Mouse (Mus musculus) E14TG2a.4 (cell line): Measurements from ENCODE around the gene Slit1.

Source experiments
- H3K27me3 ChIP-seq: 2 replicates; pipeline ENCODE4 v1.6.1; 2014; ENCODE audit warnings: low read length, control low read depth; ENCODE audit not compliant: insufficient read depth
- H3K36me3 ChIP-seq: 2 replicates; pipeline ENCODE4 v1.6.1; 2014; ENCODE audit warnings: low read length, control low read depth; ENCODE audit not compliant: insufficient read depth
- H3K4me1 ChIP-seq: replicated peaks from 2 replicates; pipeline ENCODE4 v1.6.1; 2014; ENCODE audit warnings: low read depth, low read length, control low read depth
- H3K4me3 ChIP-seq: replicated peaks from 2 replicates; pipeline ENCODE4 v1.5.1; 2014; ENCODE audit warnings: mild to moderate bottlenecking, low read length
- H3K9me3 ChIP-seq: 2 replicates; pipeline ENCODE4 v1.6.1; 2014; ENCODE audit warnings: low read length, control low read depth
- CTCF ChIP-seq: conservative IDR thresholded peaks from 2 replicates; pipeline ENCODE4 v1.5.1; 2014; ENCODE audit warnings: low read length
- NANOG ChIP-seq: IDR thresholded peaks from 2 replicates; pipeline ENCODE4 v1.6.1; 2014; ENCODE audit warnings: borderline replicate concordance, low read length, mixed read lengths
- POU5F1 ChIP-seq: IDR thresholded peaks from 2 replicates; pipeline ENCODE4 v1.6.1; 2014; ENCODE audit warnings: low read length, borderline replicate concordance

The Slit1 gene

DNA sequence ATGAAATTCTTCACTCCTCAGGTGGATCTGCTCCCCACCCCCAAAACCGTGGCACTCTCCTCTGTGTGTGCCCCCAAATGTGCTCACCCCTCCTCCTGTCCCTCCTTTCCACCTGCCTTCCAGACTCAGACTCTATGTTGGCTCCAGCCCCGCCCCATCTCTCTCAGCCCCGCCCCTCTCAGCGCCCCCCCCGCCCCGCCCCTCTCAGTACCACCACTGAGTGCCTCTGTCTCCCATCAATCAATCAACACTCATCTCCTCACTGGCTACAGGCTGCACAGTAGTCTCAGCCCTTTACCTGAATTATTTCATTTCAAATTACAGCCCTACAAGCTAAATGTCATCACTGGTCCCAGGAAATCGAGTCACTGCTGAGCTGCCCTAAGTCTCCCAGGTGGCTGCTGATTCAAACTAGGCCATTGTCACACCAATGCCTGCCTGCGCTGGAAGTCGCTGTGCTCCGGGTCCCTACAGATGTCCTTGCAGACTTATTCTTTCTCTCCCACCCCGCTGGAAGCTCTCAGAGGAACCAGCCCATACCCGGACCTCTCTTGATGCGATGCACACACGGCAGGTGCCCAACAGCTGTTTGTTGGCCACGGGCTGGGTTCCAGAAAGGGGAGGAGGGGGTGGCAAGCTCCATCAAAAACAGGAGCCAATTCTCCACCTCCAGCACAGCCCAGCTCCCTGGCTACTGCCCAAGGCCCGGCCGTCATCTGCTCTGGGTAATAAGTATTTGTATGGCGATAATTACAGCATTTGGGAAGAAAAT lies 5.6 kb downstream of the Slit1 start:
- Histone ChIP-seq H3K4me3 (peak overlapping the region; percentile 49), H3K9me3 (no peaks in the 10 kb centered on the region; the same call in 1 of the 2 replicates), H3K4me1 (peaks cover 28% of the 10 kb centered on the region), H3K36me3 (no peaks in the 10 kb centered on the region), H3K27me3 (peaks cover 68% of the 10 kb centered on the region)
- TF ChIP-seq POU5F1 (no peak), NANOG (no peak), CTCF (no peak)

- Histone ChIP-seq H3K27me3 (peaks cover 42% of the 10 kb centered on the region), H3K4me3 (no peak overlapping the region; the same call in 1 of the 2 replicates), H3K9me3 (peaks cover 10% of the 10 kb centered on the region), H3K36me3 (no peaks in the 10 kb centered on the region), H3K4me1 (peaks cover 23% of the 10 kb centered on the region)
- TF ChIP-seq POU5F1 (no peak), CTCF (no peak), NANOG (no peak)
Measured at GRCm38 (mm10) chr19:41734685-41735084, 8.8 kb downstream of the Slit1 start.

- no peak overlapping the region for H3K4me3 ChIP-seq
- no peak for TF ChIP-seq NANOG
Measured at GRCm38 (mm10) chr19:41725491-41725890, 18.0 kb downstream of the Slit1 start.

DNA sequence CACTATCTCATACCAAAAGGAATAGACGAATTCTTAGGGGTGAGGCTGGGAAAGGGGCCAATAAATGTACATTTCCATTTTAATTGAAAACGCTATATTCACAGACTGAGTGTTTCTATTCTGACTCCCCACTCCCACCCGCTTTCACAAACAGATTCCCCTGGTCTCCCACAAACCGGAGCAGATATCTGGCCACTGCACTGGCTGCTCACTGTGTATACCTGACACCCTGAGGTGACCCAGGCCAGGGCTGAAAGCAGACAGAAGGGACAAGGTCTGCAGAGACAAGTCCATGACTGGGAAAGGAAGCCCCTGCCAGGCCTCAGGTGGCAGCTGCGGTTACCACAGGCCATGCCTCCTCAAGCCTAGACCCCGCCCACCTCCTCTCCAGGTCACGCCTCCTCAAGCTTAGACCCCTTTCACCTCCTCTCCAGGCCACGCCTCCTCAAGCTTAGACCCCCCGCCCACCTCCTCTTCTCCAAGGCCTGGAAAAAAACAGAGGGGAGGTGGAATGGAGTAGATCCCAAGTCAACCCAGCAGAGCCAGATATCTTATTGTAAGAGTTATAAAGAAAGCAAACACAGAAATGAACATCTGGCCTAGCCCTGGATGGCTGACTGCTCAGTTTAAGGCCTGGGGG lies 18.5 kb downstream of the Slit1 start:
- TF ChIP-seq CTCF: no peak
- no peak for TF ChIP-seq POU5F1
- TF ChIP-seq NANOG: no peak
- no peaks in the 10 kb centered on the region for H3K36me3 ChIP-seq
- peaks cover 19% of the 10 kb centered on the region for H3K4me1 ChIP-seq
- H3K4me3 ChIP-seq: no peak overlapping the region
- no peaks in the 10 kb centered on the region for H3K9me3 ChIP-seq
- peaks cover 8% of the 10 kb centered on the region; the same call in 1 of the 2 replicates for H3K27me3 ChIP-seq

More at GRCm38 (mm10) chr19:41725491-41725890, 18.0 kb downstream of the Slit1 start:
- peaks cover 8% of the 10 kb centered on the region; the same call in 1 of the 2 replicates for H3K27me3 ChIP-seq
- H3K36me3 ChIP-seq: no peaks in the 10 kb centered on the region
- H3K4me1 ChIP-seq: peaks cover 19% of the 10 kb centered on the region
- no peaks in the 10 kb centered on the region; the same call in 1 of the 2 replicates for H3K9me3 ChIP-seq

DNA sequence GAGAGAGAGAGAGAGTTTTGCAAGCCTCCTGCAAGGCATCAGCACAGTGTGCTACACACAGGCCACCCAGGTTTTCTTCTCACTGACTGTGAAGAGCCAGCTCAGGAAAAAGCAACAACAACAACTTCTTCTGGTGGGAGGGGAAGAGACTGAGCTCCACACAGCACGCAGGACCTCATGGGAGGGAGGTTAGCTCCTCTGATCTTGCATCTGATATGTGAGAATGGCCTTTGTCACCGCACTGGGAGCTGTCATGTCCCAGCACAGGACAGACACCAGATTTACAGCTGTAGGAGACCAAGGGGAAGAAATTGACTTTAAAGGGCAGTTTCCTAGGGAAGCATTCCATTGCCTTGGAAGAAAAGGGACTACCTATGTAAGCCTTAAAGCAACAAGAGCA lies 20.1 kb downstream of the Slit1 start:
- H3K27me3 ChIP-seq: peaks cover 8% of the 10 kb centered on the region; the same call in 1 of the 2 replicates
- H3K36me3 ChIP-seq: no peaks in the 10 kb centered on the region
- H3K4me1 ChIP-seq: peaks cover 19% of the 10 kb centered on the region
- H3K4me3 ChIP-seq: no peak overlapping the region
- no peaks in the 10 kb centered on the region for H3K9me3 ChIP-seq
- TF ChIP-seq POU5F1 (no peak), NANOG (no peak), CTCF (no peak)

GRCm38 (mm10) chr19:41719436-41719835 lies 24.0 kb downstream of the Slit1 start:
- TF ChIP-seq NANOG (no peak), POU5F1 (no peak), CTCF (no peak)

DNA sequence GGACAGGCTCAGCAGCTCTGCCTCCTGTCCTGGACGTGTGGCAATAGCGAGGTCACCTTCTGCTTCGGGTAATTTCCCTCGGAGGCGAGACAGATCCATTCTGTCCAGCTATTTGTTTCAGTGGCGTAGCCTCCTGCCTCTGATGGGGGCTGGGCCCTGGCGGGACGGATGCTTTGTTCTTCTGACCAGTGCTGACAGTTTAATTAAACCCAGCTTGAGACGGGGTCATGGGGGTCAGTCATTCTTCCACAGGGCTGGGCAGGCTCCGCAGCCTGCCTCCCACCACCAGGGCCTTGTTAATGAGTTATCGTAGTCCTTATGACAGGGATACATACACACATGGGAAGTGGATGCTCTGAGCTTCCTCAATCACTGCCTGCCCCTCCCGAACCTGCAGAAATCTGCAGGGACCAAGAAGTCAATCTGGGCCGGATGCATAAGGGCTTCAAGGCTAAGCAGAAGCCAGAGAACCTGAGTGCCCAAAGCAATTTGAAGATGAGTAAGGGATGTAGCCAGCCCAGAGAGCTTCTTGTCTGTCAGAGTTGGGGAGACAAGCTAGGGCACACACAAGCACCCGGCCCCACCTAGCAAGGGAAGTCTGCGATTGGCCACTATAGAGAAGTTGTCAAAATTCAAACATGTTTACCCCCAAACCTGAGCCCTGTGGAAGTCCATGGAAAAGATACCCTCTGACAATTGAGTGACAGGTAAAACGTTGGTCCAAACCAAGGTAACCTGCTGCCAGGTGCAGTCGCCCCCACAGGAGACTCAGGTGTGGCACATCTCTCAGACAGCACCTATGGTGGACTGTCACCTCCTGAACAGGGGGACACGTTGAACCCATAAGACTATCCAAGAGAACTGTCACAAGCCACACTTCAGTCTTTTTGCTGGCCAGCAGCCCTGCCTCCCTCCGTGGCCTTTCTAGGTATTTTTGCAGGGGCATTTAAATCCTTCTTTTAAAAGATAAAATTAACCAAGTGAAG lies 26.9 kb downstream of the Slit1 start:
- Histone ChIP-seq H3K4me1 (peaks cover 10% of the 10 kb centered on the region), H3K36me3 (no peaks in the 10 kb centered on the region), H3K27me3 (peaks cover 3% of the 10 kb centered on the region; the same call in 1 of the 2 replicates), H3K4me3 (no peak overlapping the region), H3K9me3 (no peaks in the 10 kb centered on the region)
- no peak for TF ChIP-seq CTCF
- no peak for TF ChIP-seq NANOG

More at GRCm38 (mm10) chr19:41719436-41719835, 24.0 kb downstream of the Slit1 start:
- no peaks in the 10 kb centered on the region for H3K36me3 ChIP-seq
- no peak overlapping the region for H3K4me3 ChIP-seq
- peaks cover 10% of the 10 kb centered on the region for H3K4me1 ChIP-seq
- peaks cover 3% of the 10 kb centered on the region; the same call in 1 of the 2 replicates for H3K27me3 ChIP-seq
- no peaks in the 10 kb centered on the region for H3K9me3 ChIP-seq
